Mouse (Mus musculus): ENCODE measurements around the gene Ppp2r3a.

Ppp2r3a gene

GRCm38 (mm10) chr9:101075091-101075581 is 176.5 kb downstream of the Ppp2r3a start:
- DNase-seq (ENCODE audit: low read depth, low spot score) = no peak

- DNase-seq (ENCODE audit: low read depth, low spot score) = peak; percentile 51
These were observed 177.1 kb downstream of the Ppp2r3a start for GRCm38 (mm10) chr9:101074332-101075021.

- DNase-seq (ENCODE audit: low read depth, low spot score) = no peak
These were observed 177.6 kb downstream of the Ppp2r3a start, which contains the start of gene Msl2 for GRCm38 (mm10) chr9:101073987-101074331. Gene Msl2 (plus strand): TSS chr9:101074101.

GRCm38 (mm10) chr9:101073041-101073986 is 178.3 kb downstream of the Ppp2r3a start:
- DNase-seq (ENCODE audit: low read depth, low spot score) = peak; percentile 97

GRCm38 (mm10) chr9:101072506-101072905 is 179.1 kb downstream of the Ppp2r3a start:
- no peak for DNase-seq (ENCODE audit: low read depth, low spot score)

- no peak for DNase-seq (ENCODE audit: low read depth, low spot score)
These were observed 181.8 kb downstream of the Ppp2r3a start for GRCm38 (mm10) chr9:101069781-101070180.

GRCm38 (mm10) chr9:101065076-101065602 is 186.5 kb downstream of the Ppp2r3a start:
- DNase-seq (ENCODE audit: low read depth, low spot score) = no peak

GRCm38 (mm10) chr9:101062253-101062780 is 189.3 kb downstream of the Ppp2r3a start:
- no peak for DNase-seq (ENCODE audit: low read depth, low spot score)

- no peak for DNase-seq (ENCODE audit: low read depth, low spot score)
These were observed 190.6 kb downstream of the Ppp2r3a start for GRCm38 (mm10) chr9:101061035-101061434.

GRCm38 (mm10) chr9:101057156-101057555 is 194.4 kb downstream of the Ppp2r3a start:
- DNase-seq (ENCODE audit: low read depth, low spot score) = no peak

Measured in embryo, embryonic 11.5 days (tissue).